Mouse (Mus musculus): ENCODE measurements around the gene Dll4. TPM values are rescaled to one million over a fixed set of nuclear protein-coding genes. Genes with fewer than 3 reads are reported as not detected.

Dll4 gene
- total RNA-seq, 2 experiments from 2014 or later, result not detected

- no peak for ATAC-seq (replicated peaks; ENCODE audit: low FRiP score, poor library complexity, severe bottlenecking)
Measured at GRCm38 (mm10) chr2:119367346-119367745, 41.8 kb downstream of the Dll4 start.

GRCm38 (mm10) chr2:119370116-119370515 is 44.5 kb downstream of the Dll4 start:
- ATAC-seq (replicated peaks; ENCODE audit: low FRiP score, poor library complexity, severe bottlenecking), result no peak

- no peak for ATAC-seq (replicated peaks; ENCODE audit: low FRiP score, poor library complexity, severe bottlenecking)
Measured at GRCm38 (mm10) chr2:119377286-119377685, 51.7 kb downstream of the Dll4 start.

GRCm38 (mm10) chr2:119377826-119378225 is 52.2 kb downstream of the Dll4 start:
- ATAC-seq (replicated peaks; ENCODE audit: low FRiP score, poor library complexity, severe bottlenecking), result no peak

- no peak for ATAC-seq (replicated peaks; ENCODE audit: low FRiP score, poor library complexity, severe bottlenecking)
Measured at GRCm38 (mm10) chr2:119379455-119379854, 53.9 kb downstream of the Dll4 start.

Other genes starting within 250 kb of the Dll4 start
- gene Rad51, start 213.0 kb upstream of the Dll4 start, total RNA-seq (2015; ENCODE audit: low replicate concordance), result 51.2 and 66.7 TPM in 2 replicates
- 23.8 and 50.4 TPM in 2 replicates for gene Rad51, start 213.0 kb upstream of the Dll4 start, total RNA-seq (2017; ENCODE audit: low replicate concordance)
- gene Rmdn3, start 168.8 kb upstream of the Dll4 start, total RNA-seq (2015; ENCODE audit: low replicate concordance), result 38.9 and 41.1 TPM in 2 replicates
- gene Rmdn3, start 168.8 kb upstream of the Dll4 start, total RNA-seq (2017; ENCODE audit: low replicate concordance), result 75.8 and 76.1 TPM in 2 replicates
- not detected in 2 replicates for gene Gchfr, start 158.0 kb upstream of the Dll4 start, total RNA-seq (2015; ENCODE audit: low replicate concordance)
- not detected in 2 replicates for gene Gchfr, start 158.0 kb upstream of the Dll4 start, total RNA-seq (2017; ENCODE audit: low replicate concordance)
- not detected in 2 replicates for gene Gm14137, start 151.3 kb upstream of the Dll4 start, total RNA-seq (2015; ENCODE audit: low replicate concordance)
- gene Gm14137, start 151.3 kb upstream of the Dll4 start, total RNA-seq (2017; ENCODE audit: low replicate concordance), result 0.53 TPM in 1 of 2 replicates, not detected in the other
- gene Zfyve19, start 117.2 kb upstream of the Dll4 start, total RNA-seq (2015; ENCODE audit: low replicate concordance), result 5.4 and 17.6 TPM in 2 replicates
- gene Zfyve19, start 117.2 kb upstream of the Dll4 start, total RNA-seq (2017; ENCODE audit: low replicate concordance), result 5.1 and 12.1 TPM in 2 replicates
- gene Dnajc17, start 117.0 kb upstream of the Dll4 start, total RNA-seq (2015; ENCODE audit: low replicate concordance), result 8.4 and 13.3 TPM in 2 replicates
- gene Dnajc17, start 117.0 kb upstream of the Dll4 start, total RNA-seq (2017; ENCODE audit: low replicate concordance), result 24.7 and 54.9 TPM in 2 replicates
- gene Ppp1r14d, start 95.9 kb upstream of the Dll4 start, total RNA-seq (2015; ENCODE audit: low replicate concordance), result not detected in 2 replicates
- not detected in 2 replicates for gene Ppp1r14d, start 95.9 kb upstream of the Dll4 start, total RNA-seq (2017; ENCODE audit: low replicate concordance)
- gene Spint1, start 88.4 kb upstream of the Dll4 start, total RNA-seq (2015; ENCODE audit: low replicate concordance), result not detected in 2 replicates
- gene Spint1, start 88.4 kb upstream of the Dll4 start, total RNA-seq (2017; ENCODE audit: low replicate concordance), result not detected in 2 replicates
- not detected in 2 replicates for gene Rhov, start 54.5 kb upstream of the Dll4 start, total RNA-seq (2015; ENCODE audit: low replicate concordance)
- gene Rhov, start 54.5 kb upstream of the Dll4 start, total RNA-seq (2017; ENCODE audit: low replicate concordance), result not detected in 2 replicates
- 1.1 and 2.1 TPM in 2 replicates for gene Vps18, start 37.0 kb upstream of the Dll4 start, total RNA-seq (2015; ENCODE audit: low replicate concordance)
- 3.7 and 4.1 TPM in 2 replicates for gene Vps18, start 37.0 kb upstream of the Dll4 start, total RNA-seq (2017; ENCODE audit: low replicate concordance)
- 4.3 TPM in 1 of 2 replicates, not detected in the other for gene Chac1, start 25.4 kb downstream of the Dll4 start, total RNA-seq (2015; ENCODE audit: low replicate concordance)
- gene Chac1, start 25.4 kb downstream of the Dll4 start, total RNA-seq (2017; ENCODE audit: low replicate concordance), result 0.13 TPM in 1 of 2 replicates, not detected in the other
- gene Ino80, start 151.9 kb downstream of the Dll4 start, total RNA-seq (2015; ENCODE audit: low replicate concordance), result 10.9 and 11.9 TPM in 2 replicates
- 10.0 and 11.1 TPM in 2 replicates for gene Ino80, start 151.9 kb downstream of the Dll4 start, total RNA-seq (2017; ENCODE audit: low replicate concordance)
- not detected in 2 replicates for gene Exd1, start 221.8 kb downstream of the Dll4 start, total RNA-seq (2015; ENCODE audit: low replicate concordance)
- 0.90 TPM in 1 of 2 replicates, not detected in the other for gene Exd1, start 221.8 kb downstream of the Dll4 start, total RNA-seq (2017; ENCODE audit: low replicate concordance)
- gene Chp1, start 221.9 kb downstream of the Dll4 start, total RNA-seq (2015; ENCODE audit: low replicate concordance), result 76.7 and 89.7 TPM in 2 replicates
- gene Chp1, start 221.9 kb downstream of the Dll4 start, total RNA-seq (2017; ENCODE audit: low replicate concordance), result 53.0 and 61.0 TPM in 2 replicates

Measured in erythroid progenitor cell, adult 5-6 weeks (primary cell).